Mouse (Mus musculus) urinary bladder, postnatal 25 days (tissue): ENCODE measurements around the gene Lhx5.
A peak's percentile ranks its signal among the peaks of the same experiment; 100 is the strongest.

ENCODE experiments used
- DNase-seq: peaks from one replicate; pipeline ENCODE4 v3.0.0; 2022; ENCODE audit warnings: low spot score

Lhx5 gene

DNA sequence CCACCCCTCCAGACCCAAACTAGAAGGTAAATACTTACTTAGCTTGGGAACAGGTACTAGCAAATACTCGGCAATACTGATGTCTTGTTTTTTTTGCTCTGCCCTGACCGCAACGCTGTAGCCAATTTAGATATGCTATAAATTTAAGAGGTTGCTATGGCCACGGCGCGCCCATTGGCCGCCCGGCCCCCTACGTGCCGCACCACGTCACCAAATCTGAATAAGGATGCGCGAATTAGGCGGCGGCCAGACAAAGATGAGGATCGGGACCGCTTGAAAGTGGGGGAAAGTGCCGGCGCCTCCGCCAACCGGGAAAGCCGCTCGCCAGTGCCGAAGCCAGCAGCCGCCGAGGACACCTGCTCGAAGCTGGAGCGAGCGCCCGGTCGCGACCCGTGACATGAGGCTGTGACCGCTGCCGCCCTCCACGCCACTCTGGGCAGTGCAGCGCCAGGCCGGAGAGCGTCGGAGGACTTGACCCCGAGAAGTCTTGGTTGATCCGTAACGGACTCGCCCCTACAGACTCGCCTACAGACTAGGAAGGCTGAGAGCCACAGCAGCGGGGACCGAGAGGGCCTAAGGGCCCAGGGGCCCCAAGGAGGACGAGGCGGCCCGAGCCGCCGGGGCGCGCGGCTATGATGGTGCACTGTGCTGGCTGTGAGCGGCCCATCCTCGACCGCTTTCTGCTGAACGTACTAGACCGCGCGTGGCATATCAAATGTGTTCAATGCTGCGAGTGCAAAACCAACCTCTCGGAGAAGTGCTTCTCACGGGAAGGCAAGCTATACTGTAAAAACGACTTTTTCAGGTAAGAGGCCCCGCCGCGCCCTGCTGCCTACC is at the start of gene Lhx5:
Gene Lhx5 (plus strand): TSS at position 51 of the 837 bp plus-strand sequence.
- no peak for DNase-seq

DNA sequence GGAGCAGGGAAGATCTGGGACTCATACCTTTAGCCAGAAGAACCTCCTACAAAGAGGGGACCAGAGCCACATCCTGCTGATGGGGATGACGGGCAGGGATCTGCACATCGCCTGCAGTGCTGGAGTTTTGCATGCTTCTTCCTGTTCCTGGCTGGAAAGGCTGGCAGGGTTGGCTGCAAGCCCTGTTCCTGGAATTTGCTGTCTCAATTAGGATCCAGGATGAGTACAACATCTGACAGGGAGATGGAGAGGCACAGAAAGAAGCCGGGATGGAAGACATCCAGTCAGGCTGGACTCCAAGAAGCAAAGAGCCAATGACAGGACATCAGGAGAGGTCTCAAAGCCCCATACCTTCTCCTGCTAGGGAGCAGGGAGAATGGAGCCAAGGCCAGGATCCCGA is 45.1 kb upstream of the Lhx5 start:
- no peak for DNase-seq

GRCm38 (mm10) chr5:120388765-120389164 is 42.7 kb upstream of the Lhx5 start:
- DNase-seq, result no peak

- DNase-seq, result no peak
Observed at GRCm38 (mm10) chr5:120389973-120390372, 41.5 kb upstream of the Lhx5 start.

GRCm38 (mm10) chr5:120393871-120394667 is 37.4 kb upstream of the Lhx5 start:
- DNase-seq, result no peak

GRCm38 (mm10) chr5:120397988-120398387 is 33.5 kb upstream of the Lhx5 start:
- no peak for DNase-seq

GRCm38 (mm10) chr5:120404831-120405591 is 26.5 kb upstream of the Lhx5 start:
- no peak for DNase-seq

GRCm38 (mm10) chr5:120408933-120409332 is 22.6 kb upstream of the Lhx5 start:
- no peak for DNase-seq

DNA sequence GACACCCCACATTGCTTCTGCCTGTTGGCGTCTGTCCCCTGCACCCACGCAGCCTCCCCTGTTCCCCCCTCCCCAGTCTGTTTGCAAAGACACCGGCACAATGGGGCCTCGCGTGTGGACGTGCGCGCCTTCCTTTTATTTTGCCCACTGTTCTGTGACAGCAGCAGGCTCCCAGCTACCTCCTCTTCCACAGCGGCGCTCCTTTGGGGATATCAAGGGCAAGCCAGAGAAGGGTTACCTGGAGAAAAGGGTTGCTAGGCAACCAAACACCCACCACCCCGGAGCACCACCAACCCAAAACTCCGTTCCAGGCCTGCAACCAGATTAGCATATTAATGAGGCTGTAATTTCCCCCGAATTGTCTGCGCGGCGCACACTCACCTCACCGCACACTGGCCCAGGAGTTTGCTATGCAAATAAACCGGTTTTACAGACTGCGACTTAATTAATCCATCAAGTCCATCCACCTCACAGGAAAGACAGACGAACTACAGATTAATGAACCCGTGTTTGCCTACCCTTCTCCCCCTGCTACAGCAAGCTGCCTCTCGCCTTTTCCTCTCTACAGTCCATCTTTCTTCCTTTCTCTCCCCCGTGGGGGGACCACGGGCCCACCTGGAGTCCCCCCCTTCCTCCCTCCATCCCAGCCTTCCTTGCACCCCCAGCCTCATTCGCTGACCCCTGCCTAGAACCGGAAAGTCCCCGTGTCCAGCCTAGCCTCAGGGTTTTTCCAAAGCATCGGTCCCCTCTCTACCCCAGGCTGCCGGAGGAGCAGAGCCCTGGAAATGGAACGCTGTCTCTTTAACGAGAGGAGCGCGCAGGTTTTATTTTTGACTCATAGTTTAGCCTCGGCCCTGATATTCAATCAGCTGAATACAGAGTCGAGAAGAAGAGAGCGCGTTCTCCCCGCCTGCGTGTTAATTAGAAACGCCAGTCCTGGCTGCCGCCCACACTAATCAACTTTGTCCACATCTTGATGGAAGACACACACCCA is 21.8 kb upstream of the Lhx5 start:
- DNase-seq, result no peak

DNA sequence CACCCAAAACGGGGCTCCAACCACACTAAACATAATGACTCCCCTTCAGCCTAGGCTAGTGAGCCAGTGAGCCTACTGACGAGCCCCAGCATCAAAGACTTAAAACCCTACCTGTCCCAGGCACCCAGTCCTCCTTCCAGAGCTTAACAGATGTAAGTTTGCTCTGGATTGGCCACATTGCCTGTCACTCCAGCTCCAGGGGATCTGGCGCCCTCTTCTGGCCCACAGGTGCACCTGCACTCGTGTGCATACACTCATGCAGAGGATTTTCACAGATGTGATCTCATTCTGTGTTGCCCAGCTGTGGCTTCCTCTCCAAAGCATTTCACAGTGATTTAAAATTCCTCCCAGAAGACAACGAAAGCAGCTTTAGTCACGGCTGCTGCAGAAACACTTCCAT is 18.1 kb upstream of the Lhx5 start:
- no peak for DNase-seq

DNA sequence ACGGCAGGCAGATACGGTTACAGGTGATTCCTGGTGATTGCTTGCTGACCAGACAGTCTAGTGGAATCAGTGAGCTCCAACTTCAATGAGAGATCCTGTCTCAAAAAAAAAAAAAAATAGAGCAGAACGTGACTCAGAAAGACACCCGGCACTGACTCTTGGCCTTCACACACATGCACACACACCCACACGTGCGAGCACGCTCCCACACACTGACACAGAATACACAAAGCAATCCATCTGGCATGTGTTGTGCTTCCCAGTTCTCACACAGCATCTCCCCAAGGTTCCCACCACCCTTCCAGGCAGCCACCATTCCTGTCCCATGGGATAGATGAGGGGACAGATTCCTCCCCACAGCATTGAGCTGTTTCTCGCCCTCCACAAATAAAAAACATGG is 11.4 kb upstream of the Lhx5 start:
- DNase-seq, result no peak

GRCm38 (mm10) chr5:120424039-120424438 is 7.5 kb upstream of the Lhx5 start:
- DNase-seq, result peak; percentile 74

GRCm38 (mm10) chr5:120424657-120425056 is 6.8 kb upstream of the Lhx5 start:
- DNase-seq, result no peak

DNA sequence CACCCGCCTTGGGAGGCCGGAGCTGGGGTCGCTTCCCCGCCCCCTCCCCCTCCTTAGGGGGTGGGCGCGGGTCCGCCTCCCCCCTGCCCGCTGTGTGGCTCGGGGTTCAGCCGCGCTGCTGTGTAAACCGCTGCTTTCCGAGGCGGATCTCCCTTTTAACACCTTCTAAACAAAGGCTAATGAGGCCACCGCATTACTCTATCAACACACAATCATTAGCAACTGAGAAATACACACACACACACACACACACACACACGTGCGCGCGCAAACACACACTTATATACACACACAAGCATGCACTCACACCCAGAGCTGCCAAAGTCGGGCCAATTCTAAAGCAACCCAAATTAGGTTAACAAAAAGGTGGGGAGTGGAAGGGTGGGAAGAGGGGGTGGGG is 5.8 kb upstream of the Lhx5 start:
- DNase-seq, result no peak

DNA sequence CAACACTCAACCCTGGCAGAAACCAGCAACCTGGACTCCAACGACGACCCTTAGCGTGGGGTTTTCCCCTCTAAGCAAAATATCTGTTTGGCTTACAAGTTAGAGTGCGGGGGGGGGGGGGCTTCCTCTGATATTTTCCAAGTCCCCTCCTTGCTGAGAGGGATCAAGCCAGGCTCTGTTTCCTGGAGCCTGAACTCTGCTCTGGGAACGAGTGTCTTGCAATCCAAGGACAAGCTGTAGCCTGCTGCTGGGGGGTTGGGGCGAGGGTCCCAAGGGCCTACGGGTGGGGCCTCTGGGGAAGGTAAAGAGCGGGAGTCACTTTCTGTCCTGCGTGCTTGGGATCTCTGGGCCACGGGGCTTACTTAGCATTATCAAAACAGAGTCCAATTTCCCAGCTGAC is 4.9 kb upstream of the Lhx5 start:
- DNase-seq, result no peak

DNA sequence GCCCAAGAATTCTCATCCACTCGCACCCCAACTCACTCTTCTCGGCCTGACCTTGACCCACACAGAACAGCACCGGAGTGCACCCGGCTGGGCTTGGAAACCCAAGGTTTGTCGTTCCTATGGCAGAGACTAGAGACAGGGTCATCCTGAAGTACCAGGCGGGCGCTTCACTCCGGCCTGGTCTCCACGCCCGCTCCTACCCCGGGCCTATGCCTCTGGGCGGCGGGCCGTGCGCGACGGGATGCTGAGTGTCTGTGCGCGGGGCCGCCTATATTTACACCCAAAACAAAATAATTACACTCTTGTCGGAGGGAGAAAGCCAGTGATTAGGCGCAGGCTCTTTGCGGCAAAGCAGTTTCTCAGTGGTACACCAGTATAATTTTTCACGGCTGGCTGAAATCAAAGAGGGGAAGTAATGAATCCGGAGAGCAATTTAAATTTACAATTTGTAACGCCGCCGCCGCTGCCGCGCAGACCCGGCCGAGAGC is 4.0 kb upstream of the Lhx5 start:
- no peak for DNase-seq

- no peak for DNase-seq
Observed at GRCm38 (mm10) chr5:120428189-120428838, 3.2 kb upstream of the Lhx5 start.

DNA sequence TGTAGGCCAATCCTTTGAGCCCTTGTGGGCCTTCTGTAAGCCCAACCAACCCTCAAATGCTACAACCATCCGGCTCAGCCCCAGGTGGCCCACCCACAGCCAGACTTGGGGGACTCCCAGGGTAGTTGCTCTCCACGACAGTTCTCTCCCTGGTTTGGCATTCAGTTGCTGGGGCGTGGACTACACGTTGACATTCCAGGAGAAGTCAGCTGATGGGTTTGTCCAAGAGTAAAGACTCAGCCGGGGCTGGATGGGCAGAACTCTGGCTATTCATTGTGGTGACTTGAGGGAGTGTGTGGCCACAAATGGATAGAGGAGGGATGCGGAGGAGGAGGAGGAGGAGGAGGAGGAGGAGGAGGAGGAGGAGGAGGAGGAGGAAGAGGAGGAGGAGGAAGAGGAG is 2.5 kb upstream of the Lhx5 start:
- DNase-seq, result no peak

DNA sequence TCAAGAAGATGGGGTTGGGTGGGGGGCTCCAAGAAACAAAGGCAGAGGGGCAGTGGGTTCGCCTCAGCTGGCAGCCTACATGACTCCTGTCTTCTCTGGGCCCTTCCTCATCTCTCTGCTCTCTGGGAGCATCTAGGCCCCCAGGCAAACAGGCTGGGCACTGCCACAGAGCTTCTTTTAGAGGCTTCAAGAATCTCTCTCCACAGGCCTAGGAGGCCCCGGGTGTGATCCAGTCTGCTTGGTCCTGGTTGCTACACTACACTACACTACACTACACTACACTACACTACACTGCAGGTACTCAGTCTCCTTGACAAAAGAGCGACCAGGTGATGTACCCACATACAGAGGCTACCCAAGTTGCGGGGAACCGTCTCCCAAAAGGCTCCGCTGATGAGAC is 1.8 kb upstream of the Lhx5 start:
- no peak for DNase-seq

- no peak for DNase-seq
Observed at GRCm38 (mm10) chr5:120431001-120431583, 407 bp upstream of the Lhx5 start.
